Mouse (Mus musculus) megakaryocyte, embryonic 14.5 days (primary cell): ENCODE results near the gene Dock9. TPM values are rescaled to one million over a fixed set of nuclear protein-coding genes. Genes with fewer than 3 reads are reported as not detected.

ENCODE experiments used
- H3K27me3 ChIP-seq: replicated peaks from 2 replicates; pipeline ENCODE3; 2012; ENCODE audit warnings: inconsistent platforms
- H3K36me3 ChIP-seq: replicated peaks from 2 replicates; pipeline ENCODE3; 2012; ENCODE audit warnings: low read length, inconsistent platforms, mixed read lengths
- H3K4me1 ChIP-seq: 2 replicates; pipeline ENCODE4 v1.6.1; 2012; ENCODE audit warnings: inconsistent platforms
- H3K4me3 ChIP-seq: replicated peaks from 2 replicates; pipeline ENCODE3; 2012; ENCODE audit warnings: moderate library complexity, mild to moderate bottlenecking, inconsistent platforms
- H3K9me3 ChIP-seq: 2 replicates; pipeline ENCODE4 v1.6.1; 2012; ENCODE audit warnings: inconsistent platforms
- FLI1 ChIP-seq: IDR thresholded peaks from 2 replicates; pipeline ENCODE4 v1.6.1; 2012; ENCODE audit warnings: low read length, inconsistent platforms, mixed read lengths
- GATA1 ChIP-seq: IDR thresholded peaks from 3 replicates; pipeline ENCODE4 v1.6.1; 2012; ENCODE audit warnings: mixed read lengths, low read length, inconsistent platforms, borderline replicate concordance
- polyA plus RNA-seq: library from polyadenylated mRNA; stranded (reverse); fragments of >175 nt; gene quantifications from 2 replicates; pipeline ENCODE4 v1.2.3, GENCODE M21; 2012; ENCODE audit warnings: low replicate concordance; ENCODE audit not compliant: insufficient read depth

Dock9 gene
- polyA plus RNA-seq, 1 experiment, result 0.13 TPM

DNA sequence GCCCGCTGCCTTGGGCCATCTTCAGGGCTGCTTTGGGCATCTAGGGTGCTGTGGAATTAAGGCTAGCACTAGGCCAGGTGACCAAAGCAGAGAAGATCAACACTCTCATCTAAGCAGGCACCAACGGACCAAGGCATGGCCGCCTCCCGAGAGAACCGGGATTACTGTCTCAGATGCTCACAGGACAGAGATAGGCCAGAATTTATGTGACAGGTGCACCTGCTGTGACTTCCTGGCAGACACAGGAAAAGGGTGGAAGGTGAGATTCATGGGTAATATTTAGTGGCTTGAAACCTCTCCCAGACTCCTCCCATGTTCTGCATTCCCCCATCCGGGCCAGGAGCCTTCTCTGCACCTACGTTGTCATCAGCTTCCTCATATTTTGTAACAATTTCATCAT is 2.1 kb downstream of the Dock9 start:
- Histone ChIP-seq H3K4me3 (no peak overlapping the region), H3K9me3 (no peaks in the 10 kb centered on the region), H3K27me3 (peaks cover 41% of the 10 kb centered on the region), H3K36me3 (no peaks in the 10 kb centered on the region), H3K4me1 (peaks cover 18% of the 10 kb centered on the region)
- TF ChIP-seq GATA1 (no peak), FLI1 (no peak)

DNA sequence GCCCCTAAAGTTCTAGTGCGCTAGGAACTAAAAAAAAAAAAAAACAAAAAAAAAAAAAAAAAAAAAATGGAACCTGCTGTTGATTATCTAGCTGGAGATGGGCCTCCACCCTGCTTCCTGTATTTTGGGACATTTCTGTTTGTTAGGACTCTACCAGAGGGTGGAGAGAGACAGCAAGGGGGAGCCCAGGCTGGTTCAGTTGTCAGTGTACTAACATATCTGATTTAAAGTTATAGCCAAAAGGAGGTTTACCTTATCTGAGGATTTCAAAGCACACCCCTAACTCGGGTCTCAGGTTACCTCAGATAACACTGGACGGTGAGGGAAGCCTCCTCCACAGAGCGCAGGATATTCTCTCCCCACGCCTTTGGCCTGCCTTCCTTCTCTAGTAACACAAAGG is 4.0 kb downstream of the Dock9 start:
- no peaks in the 10 kb centered on the region for H3K9me3 ChIP-seq
- peaks cover 44% of the 10 kb centered on the region for H3K27me3 ChIP-seq
- no peaks in the 10 kb centered on the region for H3K36me3 ChIP-seq
- TF ChIP-seq GATA1, result no peak
- no peak overlapping the region for H3K4me3 ChIP-seq
- H3K4me1 ChIP-seq, result peaks cover 18% of the 10 kb centered on the region

DNA sequence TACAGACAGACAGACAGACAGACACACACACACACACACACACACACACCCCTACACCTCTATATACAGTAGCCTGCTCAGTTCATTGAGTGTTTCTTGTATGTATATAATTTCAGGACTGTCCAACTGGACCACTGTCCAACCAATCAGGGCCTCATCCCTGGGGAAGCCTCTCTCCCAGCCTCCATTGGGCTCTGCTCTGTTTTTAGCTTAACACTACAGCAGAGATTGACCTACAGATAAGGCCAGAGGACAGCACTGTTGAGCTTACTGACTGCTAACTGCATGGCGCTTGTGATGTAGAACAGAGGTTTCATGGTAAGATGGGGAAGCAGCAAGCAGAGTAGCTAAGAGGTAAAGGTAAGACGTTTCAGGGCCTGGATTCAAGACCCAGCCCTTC is 5.7 kb downstream of the Dock9 start:
- Histone ChIP-seq H3K4me1 (peaks cover 1% of the 10 kb centered on the region), H3K4me3 (no peak overlapping the region), H3K27me3 (peaks cover 32% of the 10 kb centered on the region), H3K9me3 (no peaks in the 10 kb centered on the region), H3K36me3 (no peaks in the 10 kb centered on the region)
- TF ChIP-seq FLI1, result no peak

GRCm38 (mm10) chr14:121791112-121791511 is 6.5 kb downstream of the Dock9 start:
- no peaks in the 10 kb centered on the region for H3K36me3 ChIP-seq
- TF ChIP-seq FLI1 (no peak), GATA1 (no peak)
- no peaks in the 10 kb centered on the region for H3K4me1 ChIP-seq
- no peaks in the 10 kb centered on the region for H3K9me3 ChIP-seq
- H3K27me3 ChIP-seq, result peaks cover 29% of the 10 kb centered on the region
- no peak overlapping the region for H3K4me3 ChIP-seq

GRCm38 (mm10) chr14:121789273-121789672 is 8.4 kb downstream of the Dock9 start:
- TF ChIP-seq FLI1, result no peak
- no peak for TF ChIP-seq GATA1
- no peak overlapping the region for H3K4me3 ChIP-seq
- no peaks in the 10 kb centered on the region for H3K4me1 ChIP-seq
- H3K27me3 ChIP-seq, result peaks cover 23% of the 10 kb centered on the region
- no peaks in the 10 kb centered on the region for H3K9me3 ChIP-seq
- no peaks in the 10 kb centered on the region for H3K36me3 ChIP-seq

DNA sequence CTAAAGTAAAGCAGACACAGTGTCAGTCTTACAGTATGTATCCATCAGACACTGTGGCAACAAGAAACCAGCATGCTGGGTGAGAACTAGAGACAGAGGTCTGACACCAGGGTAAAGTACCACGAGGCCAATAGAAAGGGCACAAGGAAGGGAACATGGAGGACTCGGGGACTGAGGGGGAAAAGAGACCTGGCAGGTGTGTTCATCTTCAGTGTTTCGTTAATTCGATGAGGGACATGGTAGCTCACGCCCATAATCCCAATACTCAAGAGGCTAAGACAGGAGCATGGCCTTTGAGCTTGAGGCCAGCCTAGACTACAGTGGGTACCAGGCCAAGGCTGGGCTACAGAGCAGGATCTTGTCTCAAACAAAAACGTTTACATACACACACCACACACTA is 9.2 kb downstream of the Dock9 start:
- Histone ChIP-seq H3K27me3 (peaks cover 26% of the 10 kb centered on the region), H3K36me3 (no peaks in the 10 kb centered on the region), H3K4me3 (no peak overlapping the region), H3K4me1 (no peaks in the 10 kb centered on the region), H3K9me3 (no peaks in the 10 kb centered on the region)
- TF ChIP-seq FLI1, result no peak
- no peak for TF ChIP-seq GATA1

DNA sequence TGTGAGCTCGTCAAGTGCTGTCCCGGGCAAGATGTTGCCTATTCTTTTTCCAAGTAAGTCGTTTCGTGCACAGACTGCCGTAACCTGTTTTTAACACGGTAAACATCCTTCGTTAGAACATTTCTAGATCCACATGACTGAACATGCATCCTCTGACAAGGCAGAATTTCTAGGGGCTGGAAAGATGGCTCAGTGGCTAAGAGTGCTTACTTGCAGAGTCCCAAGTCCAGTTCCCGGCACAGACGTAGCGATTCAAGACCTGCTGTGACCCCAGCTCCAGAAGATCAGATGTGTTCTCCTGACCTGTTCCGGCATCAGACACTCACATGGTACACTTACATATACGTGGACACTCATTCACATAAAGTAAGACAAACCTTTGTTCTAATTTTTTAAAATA is 10.2 kb downstream of the Dock9 start:
- Histone ChIP-seq H3K4me1 (no peaks in the 10 kb centered on the region), H3K9me3 (no peaks in the 10 kb centered on the region), H3K36me3 (no peaks in the 10 kb centered on the region), H3K27me3 (peaks cover 27% of the 10 kb centered on the region), H3K4me3 (no peak overlapping the region)
- TF ChIP-seq FLI1 (no peak), GATA1 (no peak)

- no peak for TF ChIP-seq GATA1
- no peak for TF ChIP-seq FLI1
- Histone ChIP-seq H3K36me3 (no peaks in the 10 kb centered on the region), H3K4me1 (no peaks in the 10 kb centered on the region), H3K4me3 (no peak overlapping the region), H3K9me3 (no peaks in the 10 kb centered on the region), H3K27me3 (peaks cover 27% of the 10 kb centered on the region)
Observed at GRCm38 (mm10) chr14:121786900-121787299, 10.7 kb downstream of the Dock9 start.

GRCm38 (mm10) chr14:121785394-121785793 is 12.2 kb downstream of the Dock9 start:
- H3K36me3 ChIP-seq, result no peaks in the 10 kb centered on the region

DNA sequence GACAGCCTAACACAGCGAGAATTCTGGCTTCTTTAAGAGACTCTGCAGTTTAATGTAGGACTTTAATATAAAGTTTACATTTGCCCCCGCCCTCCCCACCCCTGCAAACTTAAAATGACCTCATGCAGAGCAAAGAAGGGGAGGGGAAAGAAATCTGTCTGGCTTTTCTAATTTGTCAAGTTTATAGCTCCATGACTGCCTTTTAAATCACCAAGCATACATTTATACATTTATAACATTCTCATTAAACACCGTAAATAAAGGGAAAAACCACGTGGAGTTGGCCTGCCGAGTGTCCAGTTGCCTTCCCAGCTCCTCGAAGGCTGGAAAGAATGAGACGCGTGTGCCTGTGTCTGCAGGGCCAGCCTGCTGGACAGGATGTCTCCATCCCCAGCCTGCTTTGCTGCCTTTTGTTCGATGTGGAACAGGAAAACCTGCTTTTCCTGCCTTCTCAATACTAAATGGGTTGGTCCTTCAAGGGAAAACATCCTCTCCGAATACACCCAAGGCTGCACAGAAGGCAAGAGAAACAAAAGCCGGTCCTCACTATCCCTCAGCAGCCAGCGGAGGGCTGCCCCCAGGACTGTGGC is 16.6 kb downstream of the Dock9 start:
- no peak overlapping the region for H3K4me3 ChIP-seq
- H3K9me3 ChIP-seq, result no peaks in the 10 kb centered on the region
- peaks cover 24% of the 10 kb centered on the region for H3K27me3 ChIP-seq
- no peak for TF ChIP-seq GATA1
- TF ChIP-seq FLI1, result no peak
- no peaks in the 10 kb centered on the region for H3K36me3 ChIP-seq
- H3K4me1 ChIP-seq, result no peaks in the 10 kb centered on the region

More at GRCm38 (mm10) chr14:121785394-121785793, 12.2 kb downstream of the Dock9 start:
- Histone ChIP-seq H3K4me3 (no peak overlapping the region), H3K27me3 (peaks cover 33% of the 10 kb centered on the region), H3K9me3 (no peaks in the 10 kb centered on the region), H3K4me1 (no peaks in the 10 kb centered on the region)
- TF ChIP-seq GATA1 (no peak), FLI1 (no peak)
